ENCODE assay signal across 20 mouse cellular contexts in the genomic region with DNA sequence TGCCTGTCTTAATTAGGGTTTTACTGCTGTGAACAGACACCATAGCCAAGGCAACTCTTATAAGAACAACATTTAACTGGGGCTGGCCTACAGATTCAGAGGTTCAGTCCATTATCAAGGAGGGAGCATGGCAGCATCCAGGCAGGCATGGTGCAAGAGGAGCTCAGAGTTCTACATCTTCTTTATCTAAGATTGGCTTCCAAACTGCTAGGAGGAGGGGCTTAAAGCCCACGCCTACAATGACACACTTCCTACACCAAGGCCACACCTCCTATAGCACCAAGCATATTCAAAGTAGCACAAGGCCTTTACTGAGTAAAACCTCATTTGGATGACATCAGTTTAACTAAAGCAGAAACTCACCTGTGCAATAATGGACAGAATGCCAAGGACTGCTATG. TPM values are rescaled to one million over a fixed set of nuclear protein-coding genes. Genes with fewer than 3 reads are reported as not detected.
DNase-seq lines count a peak whose midpoint lies in the region; ATAC-seq and TF ChIP-seq lines count a peak whose summit lies in the region.
"Had no signal": no experiment of that assay in that cellular context is flagged by ENCODE, and none has a peak within 500 bp of the region (broad histone marks: within the 10 kb centered on the region; RNA-seq: fewer than 3 reads in every experiment).

No protein-coding gene starts in this region.

- H3K36me3 ChIP-seq in heart, embryonic 11.5 days (ENCODE audit: control insufficient read depth, insufficient read depth, low read length) = peaks cover 41% of the 10 kb centered on the region
- H3K36me3 ChIP-seq in liver, embryonic 14.5 days (replicated peaks; ENCODE audit: control insufficient read depth, insufficient read depth, low read depth) = peaks cover 50% of the 10 kb centered on the region
- H3K36me3 ChIP-seq in splenic B cell, adult 2 months (ENCODE audit: control insufficient read depth, insufficient read depth, low read length, poor library complexity, severe bottlenecking) = peaks cover 23% of the 10 kb centered on the region
- peaks cover 68% of the 10 kb centered on the region for H3K36me3 ChIP-seq in kidney, embryonic 16.5 days (ENCODE audit: insufficient read depth, low read length)
- H3K36me3 ChIP-seq in limb, embryonic 10.5 days = peaks cover 97% of the 10 kb centered on the region

- no peak for TF ChIP-seq CTCF in liver, embryonic 14.5 days (IDR thresholded peaks at IDR 0.05; ENCODE audit: low read depth)

- H3K4me3 ChIP-seq in heart, embryonic 11.5 days (ENCODE audit: low read depth, low read length) = no peak overlapping the region
- H3K4me3 ChIP-seq in liver, embryonic 14.5 days (ENCODE audit: insufficient read depth in 1 of 2, low read depth in 2 of 2, low read length in 2 of 2) = no peak overlapping the region
- no peak overlapping the region for H3K4me3 ChIP-seq in kidney, embryonic 16.5 days (ENCODE audit: low read length)
- H3K4me3 ChIP-seq in limb, embryonic 10.5 days = no peak overlapping the region
- H3K4me3 ChIP-seq: embryonic facial prominence, embryonic 10.5 days; heart, embryonic 15.5 days; hindbrain, embryonic 12.5 days; limb, embryonic 15.5 days; midbrain, embryonic 13.5 days had no signal

- H3K27ac ChIP-seq in heart, embryonic 11.5 days (ENCODE audit: low read depth, low read length) = no peak overlapping the region
- no peak overlapping the region for H3K27ac ChIP-seq in liver, embryonic 14.5 days
- H3K27ac ChIP-seq in kidney, embryonic 16.5 days (ENCODE audit: low read length) = no peak overlapping the region
- H3K27ac ChIP-seq in limb, embryonic 10.5 days = no peak overlapping the region
- H3K27ac ChIP-seq: embryonic facial prominence, embryonic 10.5 days; heart, embryonic 15.5 days; hindbrain, embryonic 12.5 days; limb, embryonic 15.5 days; midbrain, embryonic 13.5 days had no signal

- ATAC-seq in heart, embryonic 11.5 days (replicated peaks; ENCODE audit: insufficient number of reproducible peaks, low FRiP score, low TSS enrichment) = no peak
- peak; percentile 41 for ATAC-seq in activated CD4-positive, CD25-positive, alpha-beta regulatory T cell, adult 4 months
- peak; percentile 65; the same call in 1 of the 2 replicates for ATAC-seq in liver, embryonic 14.5 days (ENCODE audit: insufficient read depth)
- ATAC-seq in kidney, embryonic 16.5 days (ENCODE audit: low FRiP score, low TSS enrichment) = no peak
- ATAC-seq: intestine, embryonic 16.5 days; midbrain, embryonic 13.5 days had no signal

- WGBS in heart, embryonic 11.5 days (ENCODE audit: insufficient replicate concordance) = 62% methylated on average over 1 of the region's 1 CpGs
- 54% methylated on average over 1 of the region's 1 CpGs for WGBS in liver, embryonic 14.5 days (ENCODE audit: insufficient replicate concordance)
- WGBS in kidney, embryonic 16.5 days = 86% methylated on average over 1 of the region's 1 CpGs
- 88% methylated on average over 1 of the region's 1 CpGs for WGBS in limb, embryonic 10.5 days

- H3K27me3 ChIP-seq in heart, embryonic 11.5 days (ENCODE audit: control insufficient read depth, insufficient read depth, low read length) = no peaks in the 10 kb centered on the region
- no peaks in the 10 kb centered on the region for H3K27me3 ChIP-seq in liver, embryonic 14.5 days (ENCODE audit: control insufficient read depth, insufficient read depth, low read length)
- no peaks in the 10 kb centered on the region for H3K27me3 ChIP-seq in splenic B cell, adult 2 months (ENCODE audit: control insufficient read depth, insufficient read depth, low read length, poor library complexity, severe bottlenecking)
- H3K27me3 ChIP-seq in kidney, embryonic 16.5 days (ENCODE audit: insufficient read depth, low read length) = no peaks in the 10 kb centered on the region
- H3K27me3 ChIP-seq in limb, embryonic 10.5 days (ENCODE audit: low read depth, poor library complexity, severe bottlenecking) = no peaks in the 10 kb centered on the region
- H3K27me3 ChIP-seq: heart, embryonic 15.5 days; hindbrain, embryonic 12.5 days; limb, embryonic 15.5 days; midbrain, embryonic 13.5 days had no signal

- no peaks in the 10 kb centered on the region for H3K9me3 ChIP-seq in heart, embryonic 11.5 days (replicated peaks; ENCODE audit: control insufficient read depth, low read length)
- no peaks in the 10 kb centered on the region for H3K9me3 ChIP-seq in liver, embryonic 14.5 days (ENCODE audit: control insufficient read depth, low read length)
- no peaks in the 10 kb centered on the region for H3K9me3 ChIP-seq in kidney, embryonic 16.5 days (ENCODE audit: low read length)
- H3K9me3 ChIP-seq in limb, embryonic 10.5 days (replicated peaks) = no peaks in the 10 kb centered on the region
- H3K9me3 ChIP-seq: embryonic facial prominence, embryonic 10.5 days; heart, embryonic 15.5 days; hindbrain, embryonic 12.5 days; limb, embryonic 15.5 days; midbrain, embryonic 13.5 days had no signal

- TF ChIP-seq EP300 in liver, embryonic 14.5 days (IDR thresholded peaks at IDR 0.05; ENCODE audit: low read depth) = no peak

- intact Hi-C loops in gastrocnemius, postnatal 14 days (cut with DNase I; ENCODE audit: low total_unique reads) = no loop called here

- H3K4me1 ChIP-seq in heart, embryonic 11.5 days (ENCODE audit: control insufficient read depth, insufficient read depth, low read length) = no peaks in the 10 kb centered on the region
- H3K4me1 ChIP-seq in liver, embryonic 14.5 days (replicated peaks; ENCODE audit: control insufficient read depth in 2 of 2, insufficient read depth in 2 of 2, low read length in 1 of 2) = no peaks in the 10 kb centered on the region; a peak in 1 of 4 replicates
- no peaks in the 10 kb centered on the region for H3K4me1 ChIP-seq in kidney, embryonic 16.5 days (ENCODE audit: insufficient read depth, low read length)
- no peaks in the 10 kb centered on the region for H3K4me1 ChIP-seq in limb, embryonic 10.5 days
- H3K4me1 ChIP-seq: embryonic facial prominence, embryonic 10.5 days; heart, embryonic 15.5 days; hindbrain, embryonic 12.5 days; limb, embryonic 15.5 days; midbrain, embryonic 13.5 days had no signal

- DNase-seq in heart, adult 11 months = peak; percentile 70
- DNase-seq in liver, embryonic 14.5 days (ENCODE audit: low read depth in 3 of 3, low spot score in 3 of 3) = peak in 1 of 3 experiments; percentile 35
- DNase-seq in splenic B cell, adult 2 months (ENCODE audit: low read depth, low spot score) = peak; percentile 24
- DNase-seq in gastrocnemius, postnatal 14 days = no peak
- DNase-seq in limb, embryonic 10.5 days (ENCODE audit: low spot score) = no peak
- DNase-seq: cerebellum, postnatal 14 days; gastrocnemius, postnatal 25 days; kidney, postnatal 14 days; lung, postnatal 36 days had no signal

- H3K9ac ChIP-seq in heart, embryonic 11.5 days (ENCODE audit: low read depth, low read length) = no peak overlapping the region
- H3K9ac ChIP-seq in liver, embryonic 14.5 days (replicated peaks) = no peak overlapping the region
- no peak overlapping the region for H3K9ac ChIP-seq in kidney, embryonic 16.5 days (replicated peaks; ENCODE audit: low read length)
- H3K9ac ChIP-seq: heart, embryonic 15.5 days; hindbrain, embryonic 12.5 days; limb, embryonic 15.5 days; midbrain, embryonic 13.5 days had no signal

- no peak overlapping the region for H3K4me2 ChIP-seq in heart, embryonic 11.5 days
- H3K4me2 ChIP-seq in liver, embryonic 14.5 days (ENCODE audit: low read depth) = no peak overlapping the region
- H3K4me2 ChIP-seq in kidney, embryonic 16.5 days (replicated peaks; ENCODE audit: low read depth, low read length) = no peak overlapping the region
- H3K4me2 ChIP-seq: heart, embryonic 15.5 days; hindbrain, embryonic 12.5 days; limb, embryonic 15.5 days; midbrain, embryonic 13.5 days had no signal

RNA-seq across cellular contexts. Expression of a gene that starts 22.5 kb away (rescaled TPM):
- polyA plus RNA-seq in heart, embryonic 11.5 days (2014; fragmentation: Nextera tagmentation; extraction: Ambion mirVana) = 64.2 and 66.8 TPM in 2 replicates
- polyA plus RNA-seq in activated CD4-positive, CD25-positive, alpha-beta regulatory T cell, adult 4 months (2017; shearing (Covaris generic)) = 10 to 100 TPM; 85.1 to 91.0 TPM
- 12.3 and 15.5 TPM in 2 replicates for polyA plus RNA-seq in liver, embryonic 14.5 days (2012; rRNA removed)
- polyA plus RNA-seq in liver, embryonic 14.5 days (2014; fragmentation: Nextera tagmentation; extraction: Ambion mirVana) = 33.0 and 35.1 TPM in 2 replicates
- 104 TPM in 2 replicates for polyA plus RNA-seq in kidney, embryonic 16.5 days (2015; fragmentation: Nextera tagmentation; extraction: Ambion mirVana)
- total RNA-seq in gastrocnemius, postnatal 14 days (2021) = 10 to 100 TPM; 13.4 to 14.3 TPM
- 86.1 and 87.0 TPM in 2 replicates for polyA plus RNA-seq in limb, embryonic 10.5 days (2016; fragmentation: Nextera tagmentation; extraction: Ambion mirVana)

RNA-seq across cellular contexts. Expression of a gene that starts 25.6 kb away (rescaled TPM):
- polyA plus RNA-seq in heart, embryonic 11.5 days (2014; fragmentation: Nextera tagmentation; extraction: Ambion mirVana) = 19.9 and 20.7 TPM in 2 replicates
- 10 to 100 TPM; 31.3 TPM for polyA plus RNA-seq in activated CD4-positive, CD25-positive, alpha-beta regulatory T cell, adult 4 months (2017; shearing (Covaris generic))
- polyA plus RNA-seq in liver, embryonic 14.5 days (2012; rRNA removed) = 3.7 and 7.3 TPM in 2 replicates
- 5.2 and 7.8 TPM in 2 replicates for polyA plus RNA-seq in liver, embryonic 14.5 days (2014; fragmentation: Nextera tagmentation; extraction: Ambion mirVana)
- polyA plus RNA-seq in kidney, embryonic 16.5 days (2015; fragmentation: Nextera tagmentation; extraction: Ambion mirVana) = 22.5 and 28.1 TPM in 2 replicates
- total RNA-seq in gastrocnemius, postnatal 14 days (2021) = 1 to 10 TPM; 4.7 to 5.3 TPM
- 23.1 and 30.0 TPM in 2 replicates for polyA plus RNA-seq in limb, embryonic 10.5 days (2016; fragmentation: Nextera tagmentation; extraction: Ambion mirVana)

RNA-seq across cellular contexts. Expression of a gene that starts 41.0 kb away (rescaled TPM):
- polyA plus RNA-seq in heart, embryonic 11.5 days (2014; fragmentation: Nextera tagmentation; extraction: Ambion mirVana) = not detected in 2 replicates
- polyA plus RNA-seq in activated CD4-positive, CD25-positive, alpha-beta regulatory T cell, adult 4 months (2017; shearing (Covaris generic)) = not detected
- not detected in 2 replicates for polyA plus RNA-seq in liver, embryonic 14.5 days (2012; rRNA removed)
- polyA plus RNA-seq in liver, embryonic 14.5 days (2014; fragmentation: Nextera tagmentation; extraction: Ambion mirVana) = not detected in 2 replicates
- 0.37 TPM in 1 of 2 replicates, not detected in the other for polyA plus RNA-seq in kidney, embryonic 16.5 days (2015; fragmentation: Nextera tagmentation; extraction: Ambion mirVana)
- not detected for total RNA-seq in gastrocnemius, postnatal 14 days (2021)
- polyA plus RNA-seq in limb, embryonic 10.5 days (2016; fragmentation: Nextera tagmentation; extraction: Ambion mirVana) = not detected in 2 replicates
- total RNA-seq: gastrocnemius, postnatal 25 days; layer of hippocampus, postnatal 10 days had no signal
- polyA plus RNA-seq: embryonic facial prominence, embryonic 10.5 days; heart, embryonic 15.5 days; hindbrain, embryonic 12.5 days; intestine, embryonic 16.5 days; limb, embryonic 15.5 days; midbrain, embryonic 13.5 days; testis, adult 2 months had no signal

RNA-seq across cellular contexts. Expression of a gene that starts 45.2 kb away (rescaled TPM):
- 18.1 and 23.9 TPM in 2 replicates for polyA plus RNA-seq in heart, embryonic 11.5 days (2014; fragmentation: Nextera tagmentation; extraction: Ambion mirVana)
- 10 to 100 TPM; 11.0 to 12.8 TPM for polyA plus RNA-seq in activated CD4-positive, CD25-positive, alpha-beta regulatory T cell, adult 4 months (2017; shearing (Covaris generic))
- polyA plus RNA-seq in liver, embryonic 14.5 days (2012; rRNA removed) = 4.7 and 7.7 TPM in 2 replicates
- 16.1 and 18.9 TPM in 2 replicates for polyA plus RNA-seq in liver, embryonic 14.5 days (2014; fragmentation: Nextera tagmentation; extraction: Ambion mirVana)
- polyA plus RNA-seq in kidney, embryonic 16.5 days (2015; fragmentation: Nextera tagmentation; extraction: Ambion mirVana) = 17.9 and 23.0 TPM in 2 replicates
- total RNA-seq in gastrocnemius, postnatal 14 days (2021) = 1 to 10 TPM; 3.0 to 3.4 TPM
- 35.8 and 41.9 TPM in 2 replicates for polyA plus RNA-seq in limb, embryonic 10.5 days (2016; fragmentation: Nextera tagmentation; extraction: Ambion mirVana)

Comparison
In these comparisons a context has a peak if more than half of its experiments do, and no peak if none do; other contexts are left out.
1. DNase-seq: peak in heart, adult 11 months (single experiment) and splenic B cell, adult 2 months (single experiment); none in gastrocnemius, postnatal 14 days (single experiment) and limb, embryonic 10.5 days (single experiment).
2. ATAC-seq: peak in activated CD4-positive, CD25-positive, alpha-beta regulatory T cell, adult 4 months (single experiment) and liver, embryonic 14.5 days (single experiment); none in heart, embryonic 11.5 days (single experiment) and kidney, embryonic 16.5 days (single experiment).